Mouse (Mus musculus) frontal cortex, postnatal 25 days (tissue): Measurements from ENCODE around the gene Mgat4b.
A peak's percentile ranks its signal among the peaks of the same experiment; 100 is the strongest.

Experiments
- DNase-seq, 2 experiments: peaks; one replicate each; pipeline ENCODE4 v3.0.0; 2022; ENCODE audit warnings: low spot score in 2 of 2

Mgat4b gene

GRCm38 (mm10) chr11:50225611-50226378 is 15.1 kb downstream of the Mgat4b start:
- DNase-seq: no peak

- no peak for DNase-seq
Measured at GRCm38 (mm10) chr11:50226406-50226805, 15.7 kb downstream of the Mgat4b start.

- no peak for DNase-seq
Measured at GRCm38 (mm10) chr11:50227226-50227625, 16.5 kb downstream of the Mgat4b start.

GRCm38 (mm10) chr11:50227736-50228135 is 17.0 kb downstream of the Mgat4b start:
- DNase-seq: no peak

- no peak for DNase-seq
Measured at GRCm38 (mm10) chr11:50228772-50229171, 18.1 kb downstream of the Mgat4b start.

GRCm38 (mm10) chr11:50229252-50229910 is 18.7 kb downstream of the Mgat4b start:
- DNase-seq: no peak

- DNase-seq: no peak
Measured at GRCm38 (mm10) chr11:50230481-50231304, 20.0 kb downstream of the Mgat4b start.

GRCm38 (mm10) chr11:50231411-50231810 is 20.7 kb downstream of the Mgat4b start:
- DNase-seq: peak in 1 of 2 experiments; percentile 56

- DNase-seq: no peak
Measured at GRCm38 (mm10) chr11:50233022-50233421, 22.3 kb downstream of the Mgat4b start.

GRCm38 (mm10) chr11:50233993-50234392 is 23.3 kb downstream of the Mgat4b start:
- DNase-seq: no peak

GRCm38 (mm10) chr11:50234606-50235005 is 23.9 kb downstream of the Mgat4b start:
- DNase-seq: no peak

- peak; percentile 55 to 62 for DNase-seq
Measured at GRCm38 (mm10) chr11:50236540-50236936, 25.8 kb downstream of the Mgat4b start.

GRCm38 (mm10) chr11:50236937-50237835 is 26.5 kb downstream of the Mgat4b start:
- DNase-seq: no peak

GRCm38 (mm10) chr11:50238324-50238723 is 27.6 kb downstream of the Mgat4b start, which contains the start of gene Ltc4s:
TSS of gene Ltc4s (minus strand) at chr11:50238616.
- DNase-seq: no peak

- DNase-seq: no peak
Measured at GRCm38 (mm10) chr11:50238821-50239791, 28.4 kb downstream of the Mgat4b start.

- no peak for DNase-seq
Measured at GRCm38 (mm10) chr11:50240235-50240911, 29.7 kb downstream of the Mgat4b start.

- DNase-seq: no peak
Measured at GRCm38 (mm10) chr11:50243926-50244325, 33.2 kb downstream of the Mgat4b start.

- no peak for DNase-seq
Measured at GRCm38 (mm10) chr11:50245269-50245668, 34.6 kb downstream of the Mgat4b start.

GRCm38 (mm10) chr11:50248473-50249171 is 37.9 kb downstream of the Mgat4b start:
- DNase-seq: no peak
